Comparison of ENCODE assay signal across 12 mouse cellular contexts in genomic region chr6:12262641-12263400, GRCm38 (mm10).
DNase-seq lines count a peak whose midpoint lies in the region.
"Had no signal": no experiment of that assay in that cellular context is flagged by ENCODE, and none has a peak within 500 bp of the region (broad histone marks: within the 10 kb centered on the region; RNA-seq: fewer than 3 reads in every experiment).

No protein-coding gene starts in this region.

- intact Hi-C loops in left cerebral cortex, postnatal 36 days (cut with DNase I): loop anchor here (10.0 kb wide), 1 partner anchor 468 kb away; no protein-coding TSS in a partner anchor
- intact Hi-C loops in left cerebral cortex, postnatal 25 days (cut with DNase I): no loop called here

- DNase-seq in ES-CJ7 (ENCODE audit: low read depth, low spot score) (peak; percentile 31), ZHBTc4 (ENCODE audit: low read depth, low spot score) (peak; percentile 42)
- peak; percentile 77 for DNase-seq in brain, adult 2 months (ENCODE audit: low read depth, low spot score)
- DNase-seq in cerebellum, postnatal 14 days: peak; percentile 54 to 63
- no peak for DNase-seq in right cerebral cortex, postnatal 14 days
- no peak for DNase-seq in left cerebral cortex, postnatal 36 days (ENCODE audit: low spot score in 2 of 2)
- no peak for DNase-seq in left cerebral cortex, postnatal 25 days (ENCODE audit: low spot score in 2 of 2)
- DNase-seq: gastrocnemius, postnatal 36 days; kidney, adult 9 months; liver; lung, adult 18-20 months; lung, postnatal 4 days had no signal

Comparison
In these comparisons a context has a peak if more than half of its experiments do, and no peak if none do; other contexts are left out.
1. DNase-seq: peak in ES-CJ7 (single experiment), ZHBTc4 (single experiment), brain, adult 2 months (single experiment) and cerebellum, postnatal 14 days (2 of 2); none in right cerebral cortex, postnatal 14 days (single experiment), left cerebral cortex, postnatal 36 days (0 of 2) and left cerebral cortex, postnatal 25 days (0 of 2).